Mouse (Mus musculus) myocyte (in vitro differentiated cells): Measurements from ENCODE around the gene Nif3l1.

Experiments
- CEBPB ChIP-seq: IDR thresholded peaks from 2 replicates; pipeline ENCODE4 v1.6.1; 2011; ENCODE audit warnings: mild to moderate bottlenecking, moderate library complexity; ENCODE audit not compliant: poor library complexity, insufficient read depth, severe bottlenecking
- E2F4 ChIP-seq: IDR thresholded peaks from one replicate; pipeline ENCODE4 v1.6.1; 2011; ENCODE audit warnings: mild to moderate bottlenecking, control low read depth, moderate library complexity; ENCODE audit not compliant: insufficient read depth
- MAX ChIP-seq: IDR thresholded peaks from one replicate; pipeline ENCODE4 v1.6.1; 2011; ENCODE audit warnings: low read depth, mild to moderate bottlenecking, control low read depth
- MYOD1 ChIP-seq, 3 experiments: IDR thresholded peaks; one replicate each; pipeline ENCODE4 v1.6.1; 2011; ENCODE audit warnings: control low read depth in 2 of 3, low read depth in 2 of 3, mild to moderate bottlenecking in 2 of 3, moderate library complexity in 1 of 3; ENCODE audit not compliant: insufficient read length in 2 of 3, control insufficient read depth in 1 of 3
- MYOG ChIP-seq, 3 experiments: IDR thresholded peaks; one replicate each; pipeline ENCODE4 v1.6.1; 2011; ENCODE audit warnings: control low read depth in 2 of 3, low read depth in 2 of 3, mild to moderate bottlenecking in 2 of 3; ENCODE audit not compliant: insufficient read length in 2 of 3, control insufficient read depth in 1 of 3, insufficient read depth in 1 of 3
- POLR2A ChIP-seq: IDR thresholded peaks from one replicate; pipeline ENCODE4 v1.6.1; 2011; ENCODE audit warnings: low read depth, mild to moderate bottlenecking, control low read depth, moderate library complexity; ENCODE audit not compliant: insufficient read length
- POLR2AphosphoS2 ChIP-seq: IDR thresholded peaks from one replicate; pipeline ENCODE4 v1.6.1; 2011; ENCODE audit warnings: low read depth, control low read depth; ENCODE audit not compliant: insufficient read length
- TCF12 ChIP-seq: IDR thresholded peaks from one replicate; pipeline ENCODE4 v1.6.1; 2011; ENCODE audit warnings: mild to moderate bottlenecking, control low read depth; ENCODE audit not compliant: poor library complexity, insufficient read depth, severe bottlenecking
- TCF3 ChIP-seq: IDR thresholded peaks from one replicate; pipeline ENCODE4 v1.6.1; 2011; ENCODE audit warnings: low read depth, control low read depth; ENCODE audit not compliant: insufficient read length
- USF1 ChIP-seq: IDR thresholded peaks from one replicate; pipeline ENCODE4 v1.6.1; 2011; ENCODE audit warnings: low read depth, mild to moderate bottlenecking, control low read depth, moderate library complexity

- TF ChIP-seq MYOG (IDR thresholded peaks at IDR 0.05; ENCODE audit: control insufficient read depth in 1 of 3, insufficient read depth in 1 of 3, insufficient read length in 2 of 3, low read depth in 2 of 3) (no peak), POLR2A (no peak), CEBPB (no peak), MYOD1 (IDR thresholded peaks at IDR 0.05; ENCODE audit: control insufficient read depth in 1 of 3, insufficient read length in 2 of 3, low read depth in 2 of 3) (no peak), TCF12 (no peak), E2F4 (no peak), TCF3 (no peak), USF1 (no peak), MAX (no peak), POLR2AphosphoS2 (no peak)
These were observed 50.7 kb downstream of the Nif3l1 start for GRCm38 (mm10) chr1:58495603-58496002.
